Mouse (Mus musculus) kidney, adult 2 months (tissue): ENCODE measurements around the gene Tfdp2. TPM values are rescaled to one million over a fixed set of nuclear protein-coding genes. Genes with fewer than 3 reads are reported as not detected.
A peak's percentile ranks its signal among the peaks of the same experiment; 100 is the strongest.

Experiments
- DNase-seq: peaks from one replicate; pipeline ENCODE4 v3.0.0; 2021
- H3K27ac ChIP-seq: fragments of 200-500 bp; 2 replicates; pipeline ENCODE4 v1.5.1; 2012; ENCODE audit warnings: low read depth, low read length, control low read depth, inconsistent platforms; ENCODE audit not compliant: insufficient read depth
- H3K27me3 ChIP-seq: fragments of 200-500 bp; replicated peaks from 2 replicates; pipeline ENCODE4 v1.6.1; 2012; ENCODE audit warnings: mild to moderate bottlenecking, moderate library complexity, low read length, inconsistent platforms; ENCODE audit not compliant: control insufficient read depth, insufficient read depth
- H3K36me3 ChIP-seq: fragments of 200-500 bp; 2 replicates; pipeline ENCODE4 v1.6.1; 2012; ENCODE audit warnings: mild to moderate bottlenecking, moderate library complexity, low read length, inconsistent platforms; ENCODE audit not compliant: control insufficient read depth, insufficient read depth
- H3K4me1 ChIP-seq: fragments of 200-500 bp; 2 replicates; pipeline ENCODE4 v1.6.1; 2011; ENCODE audit warnings: low read length; ENCODE audit not compliant: control insufficient read depth, insufficient read depth
- H3K4me3 ChIP-seq: fragments of 200-500 bp; 2 replicates; pipeline ENCODE4 v1.5.1; 2011; ENCODE audit warnings: mild to moderate bottlenecking, low read depth, low read length, control low read depth; ENCODE audit not compliant: insufficient read depth
- CTCF ChIP-seq: fragments of 200-500 bp; conservative IDR thresholded peaks from 2 replicates; pipeline ENCODE4 v1.5.1; 2011; ENCODE audit warnings: low read depth, mild to moderate bottlenecking, control low read depth, low read length, moderate library complexity, mixed read lengths; ENCODE audit not compliant: insufficient read depth, insufficient read length
- POLR2A ChIP-seq: fragments of 200-500 bp; IDR thresholded peaks from one replicate; pipeline ENCODE4 v1.6.1; 2011; ENCODE audit warnings: low read depth, low read length, control low read depth
- WGBS: fragments of 180-500 bp; shearing (Covaris S2); methylation state at CpG from one replicate; pipeline ENCODE4 v1.1.7; 2018; 5-methylcytosine and 5-hydroxymethylcytosine counted together
- polyA plus RNA-seq: library from polyadenylated mRNA; depleted of rRNA; stranded (reverse); fragments of >200 nt; gene quantifications from 2 replicates; pipeline ENCODE4 v1.2.3, GENCODE M21; 2012

The Tfdp2 gene
- polyA plus RNA-seq, 1 experiment: 14.7 TPM

DNA sequence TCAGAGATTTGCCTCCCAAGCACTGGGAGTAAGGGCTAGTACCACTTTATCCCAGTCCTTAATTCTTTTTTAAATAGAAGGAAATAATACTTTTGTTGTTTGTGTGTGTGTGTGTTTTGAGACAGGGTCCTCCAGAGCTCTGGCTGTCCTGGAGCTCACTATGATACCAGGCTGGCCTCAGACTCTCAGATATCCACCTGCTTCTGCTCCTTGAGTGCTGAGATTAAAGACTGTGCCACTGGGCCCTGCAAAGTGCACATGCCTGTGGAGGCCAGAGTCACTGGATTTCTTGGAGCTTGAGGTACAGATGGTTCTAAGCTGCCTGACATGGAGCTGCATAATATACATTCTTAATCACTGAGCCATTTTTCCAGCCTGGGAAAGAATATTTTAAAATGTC is 32.2 kb downstream of the Tfdp2 start:
- H3K27ac ChIP-seq: no peak overlapping the region
- H3K4me3 ChIP-seq: no peak overlapping the region
- H3K27me3 ChIP-seq: no peaks in the 10 kb centered on the region
- no peak for DNase-seq
- no peak for TF ChIP-seq CTCF
- TF ChIP-seq POLR2A: no peak
- no peaks in the 10 kb centered on the region for H3K4me1 ChIP-seq
- H3K36me3 ChIP-seq: no peaks in the 10 kb centered on the region

DNA sequence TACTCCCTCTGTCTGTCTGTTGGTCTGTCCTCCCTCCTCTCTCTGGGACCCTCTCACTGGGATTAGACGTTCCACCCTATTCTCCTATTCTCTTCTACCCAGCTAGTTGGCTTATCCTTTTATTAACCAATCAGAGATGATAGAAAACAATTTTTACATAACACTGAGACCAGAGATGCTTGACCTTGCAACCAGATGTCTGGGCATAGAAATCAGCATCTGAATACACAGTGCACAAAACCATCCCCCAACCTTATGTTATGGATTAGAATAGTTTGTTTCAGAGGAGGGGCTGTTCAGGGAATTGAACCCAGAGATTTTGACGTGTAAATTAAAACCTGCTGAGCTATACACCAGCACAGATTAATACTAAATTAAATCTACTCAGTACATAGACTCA is 34.2 kb downstream of the Tfdp2 start:
- TF ChIP-seq POLR2A (no peak), CTCF (no peak)

DNA sequence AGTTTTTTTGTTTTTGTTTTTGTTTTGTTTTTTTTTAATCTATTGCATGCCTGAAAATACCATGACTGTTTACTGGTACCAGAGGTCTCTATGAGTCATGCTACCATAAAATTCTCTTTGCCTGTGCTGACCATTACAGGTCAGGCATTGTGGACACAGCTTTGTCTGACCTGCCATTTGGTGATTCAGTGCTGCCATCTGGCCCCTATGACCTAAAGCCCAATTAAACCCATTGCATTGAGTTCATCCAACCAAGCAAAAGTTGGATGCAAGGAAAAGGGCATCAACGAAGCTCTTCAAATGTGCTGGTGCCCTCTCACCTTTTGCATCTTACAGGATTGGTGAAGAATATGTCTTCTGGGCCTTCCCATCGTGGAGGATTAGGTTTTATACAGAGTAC is 39.4 kb downstream of the Tfdp2 start:
- Histone ChIP-seq H3K27ac (no peak overlapping the region), H3K36me3 (no peaks in the 10 kb centered on the region), H3K4me3 (no peak overlapping the region), H3K4me1 (no peaks in the 10 kb centered on the region), H3K27me3 (no peaks in the 10 kb centered on the region)
- no peak for TF ChIP-seq POLR2A
- no peak for DNase-seq
- WGBS: 76% methylated on average over 2 of the region's 2 CpGs

More for the DNA sequence above, 34.2 kb downstream of the Tfdp2 start:
- WGBS: 84% methylated on average over 2 of the region's 2 CpGs
- H3K4me1 ChIP-seq: no peaks in the 10 kb centered on the region
- H3K36me3 ChIP-seq: no peaks in the 10 kb centered on the region
- H3K27me3 ChIP-seq: no peaks in the 10 kb centered on the region
- H3K27ac ChIP-seq: no peak overlapping the region
- no peak overlapping the region for H3K4me3 ChIP-seq
- no peak for DNase-seq

DNA sequence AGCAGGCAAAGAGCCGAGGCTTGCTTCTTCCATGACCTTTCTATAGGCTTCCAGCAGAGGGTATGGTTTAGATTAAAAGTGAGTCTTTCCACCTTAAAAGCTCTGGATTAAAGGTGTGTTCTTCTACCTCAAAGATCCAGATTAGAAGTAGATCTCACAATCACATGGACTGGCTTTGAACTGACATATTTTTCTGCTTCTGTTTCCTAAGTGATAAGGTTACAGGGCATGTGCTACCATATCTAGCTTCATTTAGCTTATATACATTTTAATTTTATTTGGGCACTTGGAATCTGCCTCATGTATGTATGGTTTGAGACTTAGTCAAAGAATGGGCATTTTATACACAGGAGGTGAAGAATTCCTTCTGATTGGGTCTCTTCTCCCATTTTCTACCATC is 41.3 kb downstream of the Tfdp2 start:
- Histone ChIP-seq H3K36me3 (peaks cover under 1% of the 10 kb centered on the region; the same call in 1 of the 2 replicates), H3K4me3 (no peak overlapping the region), H3K27me3 (no peaks in the 10 kb centered on the region), H3K27ac (no peak overlapping the region), H3K4me1 (no peaks in the 10 kb centered on the region)
- DNase-seq: no peak
- TF ChIP-seq POLR2A (no peak), CTCF (no peak)
- WGBS: 95% methylated on average over 1 of the region's 1 CpGs

DNA sequence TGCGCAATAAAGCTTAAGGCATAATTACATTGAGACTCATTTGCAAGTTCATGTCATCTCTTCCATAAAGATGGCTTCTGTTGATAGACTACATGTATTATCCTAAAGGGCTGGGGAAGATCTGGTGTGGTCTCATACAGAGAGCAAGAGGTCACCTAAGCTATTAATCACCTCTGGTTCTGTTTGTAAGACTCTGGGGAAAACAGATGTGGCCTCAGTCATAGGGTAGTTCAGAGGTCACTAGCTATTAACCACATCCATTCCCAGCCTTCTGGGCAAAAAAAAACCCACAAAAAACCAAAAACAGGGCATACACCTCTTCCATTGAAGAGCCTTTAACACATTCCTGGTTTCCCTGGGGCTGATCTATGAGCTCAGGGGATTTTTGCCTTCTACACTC is 42.2 kb downstream of the Tfdp2 start:
- TF ChIP-seq POLR2A (no peak), CTCF (no peak)
- H3K27ac ChIP-seq: no peak overlapping the region
- H3K4me3 ChIP-seq: no peak overlapping the region
- H3K27me3 ChIP-seq: no peaks in the 10 kb centered on the region
- peaks cover 2% of the 10 kb centered on the region; the same call in 1 of the 2 replicates for H3K36me3 ChIP-seq
- DNase-seq: no peak
- WGBS: 100% methylated on average over 1 of the region's 1 CpGs
- H3K4me1 ChIP-seq: no peaks in the 10 kb centered on the region

DNA sequence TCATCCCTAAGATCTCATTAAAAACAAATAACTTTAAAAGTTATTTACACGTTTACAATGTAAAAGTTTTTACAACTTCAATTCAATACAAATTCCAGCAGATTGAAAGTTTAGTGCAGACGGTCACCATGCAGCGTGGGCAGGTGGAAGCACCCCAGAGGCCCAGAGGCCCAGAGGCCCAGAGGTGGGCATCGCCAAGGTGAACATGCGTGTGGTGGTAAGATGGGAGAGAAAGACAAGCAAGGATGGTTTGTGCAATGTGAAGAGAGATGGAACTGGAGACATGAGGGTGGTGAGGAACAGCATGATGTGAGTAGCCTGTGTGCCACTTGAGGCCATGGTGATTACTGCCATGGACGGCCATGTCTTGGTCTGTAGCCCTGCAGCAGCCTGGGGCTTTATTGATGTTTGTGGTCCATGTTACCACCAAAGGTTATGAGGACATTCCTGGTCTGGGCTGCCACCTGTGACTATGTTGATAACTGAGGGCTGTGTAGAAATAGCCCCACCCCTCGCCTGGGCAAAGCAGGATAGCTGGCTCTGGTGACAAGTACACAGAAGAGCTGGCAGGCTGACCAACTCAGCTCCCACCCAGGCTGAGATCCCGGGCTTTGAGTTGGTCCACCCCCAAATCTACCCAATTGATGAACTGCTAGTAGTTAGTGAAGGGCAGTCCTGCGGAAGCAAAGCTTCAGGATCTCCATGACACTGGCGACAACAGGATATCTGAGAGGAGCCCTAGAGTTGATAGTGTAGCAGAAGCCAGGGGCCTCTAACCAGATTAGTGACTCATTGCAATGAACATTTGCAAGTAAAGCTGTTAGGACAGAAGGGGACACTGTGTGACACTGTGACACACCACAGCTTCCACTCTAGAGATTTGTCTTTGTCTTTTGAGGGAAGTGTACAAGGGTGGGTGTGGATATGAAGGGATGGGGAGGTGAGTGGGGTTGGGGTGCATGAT is 45.3 kb downstream of the Tfdp2 start:
- H3K36me3 ChIP-seq: peaks cover 2% of the 10 kb centered on the region; the same call in 1 of the 2 replicates
- 92% methylated on average over 10 of the region's 10 CpGs for WGBS
- H3K4me1 ChIP-seq: no peaks in the 10 kb centered on the region
- H3K27me3 ChIP-seq: no peaks in the 10 kb centered on the region
- no peak overlapping the region for H3K27ac ChIP-seq
- TF ChIP-seq POLR2A: no peak
- no peak for TF ChIP-seq CTCF
- DNase-seq: no peak
- H3K4me3 ChIP-seq: no peak overlapping the region

DNA sequence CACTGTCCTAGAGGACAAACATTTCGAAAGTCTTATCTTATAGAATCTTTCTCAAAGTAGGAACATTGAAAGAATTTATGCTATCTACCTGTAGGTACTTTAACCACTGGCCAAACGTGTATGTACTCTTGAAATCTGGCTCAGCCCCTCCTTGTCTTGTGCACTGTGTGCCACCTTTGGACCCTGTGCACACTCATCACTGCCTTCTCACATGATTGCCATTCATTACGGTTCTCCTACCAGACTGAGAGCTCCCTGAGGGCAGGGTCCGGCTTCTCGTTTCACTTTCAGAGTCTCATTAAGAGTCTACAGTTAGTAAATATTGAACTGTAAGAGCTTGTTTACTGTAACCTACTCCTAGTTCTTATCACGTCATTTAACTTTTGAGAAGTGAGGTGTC is 47.8 kb downstream of the Tfdp2 start:
- Histone ChIP-seq H3K4me1 (no peaks in the 10 kb centered on the region), H3K4me3 (no peak overlapping the region), H3K27me3 (no peaks in the 10 kb centered on the region), H3K27ac (no peak overlapping the region), H3K36me3 (peaks cover 4% of the 10 kb centered on the region)
- TF ChIP-seq CTCF: no peak
- TF ChIP-seq POLR2A: no peak
- WGBS: 58% methylated on average over 6 of the region's 6 CpGs
- DNase-seq: peak; percentile 73

DNA sequence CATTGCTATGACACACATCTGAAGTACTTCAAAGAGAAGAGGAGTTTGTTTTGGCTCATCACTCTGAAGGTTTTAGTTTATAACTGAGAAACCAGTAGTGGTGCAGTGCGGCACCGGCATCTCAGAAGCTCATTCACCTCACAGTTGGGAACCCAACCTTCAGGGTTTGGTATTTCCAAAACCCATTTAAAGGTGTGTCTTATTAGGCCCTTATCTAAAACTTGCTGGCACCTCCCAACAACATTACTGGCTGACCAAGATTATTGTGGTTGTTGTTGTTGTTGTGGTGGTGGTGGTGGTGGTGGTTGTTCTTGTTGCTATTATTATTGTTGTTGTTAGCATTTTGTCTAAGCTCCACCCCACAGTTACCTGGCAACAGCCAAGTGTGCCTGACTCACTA is 58.7 kb downstream of the Tfdp2 start:
- H3K27me3 ChIP-seq: no peaks in the 10 kb centered on the region
- H3K36me3 ChIP-seq: no peaks in the 10 kb centered on the region
- no peak overlapping the region for H3K4me3 ChIP-seq
- no peak overlapping the region for H3K27ac ChIP-seq
- H3K4me1 ChIP-seq: peaks cover 4% of the 10 kb centered on the region; the same call in 1 of the 2 replicates
- no peak for DNase-seq
- no peak for TF ChIP-seq CTCF
- no peak for TF ChIP-seq POLR2A
- 84% methylated on average over 2 of the region's 2 CpGs for WGBS
